Mouse (Mus musculus): Measurements from ENCODE around the gene Zfp628.

GRCm38 (mm10) chr7:4915669-4916416, 826 bp downstream of the Zfp628 start:
- TF ChIP-seq SRF (IDR thresholded peaks at IDR 0.05; ENCODE audit: control insufficient read depth, insufficient read length, low read depth) (no peak), POLR2A (IDR thresholded peaks at IDR 0.05; ENCODE audit: insufficient read length, low read depth) (no peak), E2F4 (IDR thresholded peaks at IDR 0.05; ENCODE audit: insufficient read depth) (no peak)

All from myocyte (in vitro differentiated cells).